Mouse (Mus musculus): ENCODE measurements at regions not wholly inside any gene's neighbourhood (a gene's known extent, or its start where the extent isn't known, plus 50 kb on each side); places are given as distances from the start of the nearest gene placed in this dataset.
"Not testable (repeated sequence)": the region's sequence is repeated elsewhere in the genome, so short reads cannot be mapped to it uniquely, and the experiment has no call there.

DNA sequence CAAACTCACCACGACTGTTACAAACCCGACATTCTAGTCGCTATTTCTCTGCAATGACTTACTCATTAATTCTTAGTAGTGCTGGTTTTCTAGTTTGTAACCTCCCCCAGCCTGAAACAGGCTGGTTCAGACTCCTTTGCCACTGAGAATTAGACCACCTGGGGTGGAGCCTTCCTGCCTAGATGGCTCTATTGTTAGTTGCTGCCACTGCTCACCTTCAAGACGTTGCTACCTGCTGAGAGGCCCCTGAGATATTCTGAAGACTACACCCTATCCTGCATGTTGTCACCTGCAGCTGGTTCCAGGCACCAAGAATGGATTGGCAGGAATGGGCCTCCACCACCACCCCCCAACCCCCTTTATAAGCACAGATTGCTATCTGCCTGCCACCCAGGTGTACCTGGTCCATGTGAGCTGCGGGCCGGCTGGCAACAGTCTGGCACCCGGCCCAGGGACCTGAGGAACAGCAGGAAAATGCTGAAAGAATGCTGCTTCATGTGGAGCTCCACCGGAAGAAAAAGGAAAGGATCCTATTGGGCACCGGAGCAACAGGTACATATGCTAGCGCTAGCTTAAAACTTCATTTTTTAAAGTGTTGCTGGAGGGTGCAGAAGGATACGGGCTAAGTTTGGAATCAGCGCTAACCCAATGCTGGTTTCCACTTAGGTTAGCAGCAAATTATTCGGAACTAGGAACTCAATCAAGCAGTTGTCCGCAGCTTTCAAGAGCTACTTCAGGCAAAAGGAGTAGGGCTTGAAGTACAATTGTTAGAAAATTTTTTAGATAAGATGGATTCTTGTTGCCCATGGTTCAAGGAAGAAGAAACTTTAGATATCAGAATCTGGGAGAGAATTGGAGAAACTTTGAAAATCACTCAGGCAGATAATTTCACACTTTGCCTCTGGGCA is 129.4 kb upstream of the Trim24 start:
- intact Hi-C loops (cut with DNase I) = no loop called here
- DNase-seq (ENCODE audit: low spot score in 2 of 2) = no peak

- DNase-seq (ENCODE audit: low spot score in 2 of 2); intact Hi-C loops (cut with DNase I): not testable (repeated sequence)
Measured at GRCm38 (mm10) chr6:37741916-37742315, 128.7 kb upstream of the Trim24 start.

DNA sequence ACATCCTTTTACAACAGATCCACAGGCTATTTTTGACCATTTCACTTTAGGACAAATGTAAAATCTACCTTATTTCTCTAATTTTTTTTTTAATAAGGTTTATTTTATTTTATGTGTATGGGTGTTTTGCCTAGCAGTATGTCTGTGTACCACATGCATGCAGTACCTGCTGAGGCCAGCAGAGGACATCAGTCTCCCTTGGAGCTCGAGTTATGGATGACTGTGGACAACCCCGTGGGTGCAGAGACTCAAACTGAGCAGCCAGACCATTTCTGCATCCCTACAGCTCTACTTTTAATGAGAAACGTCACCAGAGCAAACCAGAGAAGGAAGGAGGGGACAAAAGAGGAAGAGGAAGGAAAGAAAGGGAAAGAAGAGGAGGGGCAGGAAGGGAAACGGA is 125.9 kb upstream of the Trim24 start:
- intact Hi-C loops (cut with DNase I) = no loop called here
- DNase-seq (ENCODE audit: low spot score in 2 of 2) = peak in 1 of 2 experiments; percentile 8

GRCm38 (mm10) chr6:37745393-37746100 is 125.1 kb upstream of the Trim24 start:
- intact Hi-C loops (cut with DNase I) = no loop called here
- no peak for DNase-seq (ENCODE audit: low spot score in 2 of 2)

DNA sequence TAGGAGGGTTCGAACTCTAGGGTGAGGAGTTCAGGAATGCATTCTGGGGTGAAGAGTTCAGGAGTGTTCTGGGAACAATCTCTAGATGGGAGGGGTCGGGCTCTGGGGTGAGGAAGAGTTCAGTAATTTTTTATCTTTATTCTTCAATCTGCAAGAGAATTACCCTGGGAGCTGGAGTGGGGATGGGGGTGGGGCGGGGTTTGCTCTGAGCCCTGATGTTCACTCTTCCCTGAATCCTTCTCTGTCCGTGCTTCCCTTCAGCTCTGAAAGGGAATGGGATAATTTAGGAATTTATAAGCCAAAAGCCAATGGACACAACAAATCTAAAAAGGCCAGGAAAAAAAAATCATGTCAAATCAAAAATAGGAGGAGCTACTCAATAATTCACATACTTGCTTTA is 122.8 kb upstream of the Trim24 start:
- intact Hi-C loops (cut with DNase I); DNase-seq (ENCODE audit: low spot score in 2 of 2): not testable (repeated sequence)

DNA sequence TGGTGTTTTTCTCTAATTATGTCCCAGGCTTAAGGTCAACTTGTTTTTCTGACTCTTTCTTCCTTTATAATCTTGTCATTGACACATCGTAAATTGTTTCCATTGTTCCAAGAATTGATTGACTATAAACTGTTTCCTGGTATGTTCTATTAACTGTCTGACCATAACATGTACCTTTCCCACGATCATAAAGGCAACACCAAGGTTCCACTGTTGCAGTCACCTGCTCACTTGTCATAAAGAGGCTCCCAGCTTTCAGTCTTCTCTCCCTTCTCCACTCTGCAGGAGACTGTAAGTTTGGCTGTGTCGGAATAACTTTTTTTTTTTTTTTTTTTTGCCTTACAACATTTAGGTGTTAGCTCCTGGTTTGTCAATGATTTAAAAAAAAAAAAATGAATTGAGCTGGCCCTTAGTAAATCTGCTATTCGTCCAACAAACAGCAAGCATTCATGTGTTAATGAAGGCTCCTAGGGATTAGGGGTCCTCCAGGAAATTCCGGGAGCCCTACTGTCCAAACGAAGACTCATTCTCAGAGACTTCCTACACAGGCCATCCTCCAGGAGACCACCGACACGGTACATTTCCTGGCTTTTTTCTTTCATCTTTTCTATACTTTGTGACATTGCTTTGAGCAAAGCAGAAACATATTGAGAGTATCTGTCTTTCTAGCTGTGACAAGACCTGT is 122.2 kb upstream of the Trim24 start:
- no peak for DNase-seq (ENCODE audit: low spot score in 2 of 2)
- intact Hi-C loops (cut with DNase I) = no loop called here

GRCm38 (mm10) chr6:37749016-37749415 is 121.6 kb upstream of the Trim24 start:
- intact Hi-C loops (cut with DNase I) = no loop called here

DNA sequence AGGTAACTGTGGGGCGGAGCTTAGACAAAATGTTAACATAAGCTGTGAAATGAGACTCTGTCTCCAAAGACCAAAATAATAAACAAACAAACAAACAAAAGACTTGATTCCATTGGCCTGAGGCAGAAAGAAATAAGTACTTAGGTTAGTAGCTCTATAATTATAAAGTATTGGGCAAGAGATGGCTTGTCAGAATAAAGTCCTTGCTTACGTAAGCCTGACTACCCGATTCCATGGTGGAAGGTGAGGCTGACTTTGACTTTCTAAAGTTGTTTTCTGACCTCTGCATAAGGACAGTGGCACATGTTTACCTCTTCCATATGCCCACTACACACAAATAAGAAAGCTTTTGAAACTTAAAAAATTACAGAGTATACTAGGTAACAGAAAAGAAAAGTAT is 120.3 kb upstream of the Trim24 start:
- no peak for DNase-seq (ENCODE audit: low spot score in 2 of 2)
- intact Hi-C loops (cut with DNase I) = loop anchor here (10.0 kb wide), 1 partner anchor 265 kb away; no protein-coding TSS in a partner anchor

More at GRCm38 (mm10) chr6:37749016-37749415, 121.6 kb upstream of the Trim24 start:
- no peak for DNase-seq (ENCODE audit: low spot score in 2 of 2)

DNA sequence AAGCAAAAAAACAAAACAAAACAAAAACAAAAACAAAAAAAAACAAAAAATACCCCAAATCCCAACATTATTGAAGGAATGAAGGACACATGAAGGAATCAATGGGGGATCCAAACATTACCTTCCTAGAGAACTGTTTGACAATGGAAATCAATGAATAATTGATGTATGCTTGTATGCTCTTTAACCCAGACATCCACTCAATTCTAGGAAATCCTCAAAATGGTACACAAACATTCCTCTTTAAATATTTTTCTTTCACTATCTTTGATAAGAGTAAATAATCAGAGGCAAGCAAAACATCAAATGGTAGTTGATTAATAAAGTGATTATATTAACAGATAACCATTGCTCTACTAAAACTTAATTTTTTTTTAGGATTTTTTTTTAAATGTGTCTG is 118.9 kb upstream of the Trim24 start:
- intact Hi-C loops (cut with DNase I) = loop anchor here (10.0 kb wide), 1 partner anchor 267 kb away; no protein-coding TSS in a partner anchor
- DNase-seq (ENCODE audit: low spot score in 2 of 2) = no peak

DNA sequence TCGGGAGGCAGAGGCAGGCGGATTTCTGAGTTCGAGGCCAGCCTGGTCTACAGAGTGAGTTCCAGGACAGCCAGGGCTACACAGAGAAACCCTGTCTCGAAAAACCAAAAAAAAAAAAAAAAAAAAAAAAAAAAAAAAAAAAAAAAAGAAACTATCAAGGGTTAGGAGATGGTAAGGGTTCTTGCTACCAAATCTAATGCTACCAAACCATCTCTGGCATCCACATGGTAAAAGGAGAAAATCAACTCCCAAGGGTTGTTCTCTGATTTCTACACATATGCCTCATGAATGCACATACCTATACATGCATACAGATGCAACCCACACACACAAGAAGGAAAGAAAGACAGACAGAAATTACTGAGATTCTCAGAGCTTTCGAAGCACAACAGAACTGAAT is 109.6 kb upstream of the Trim24 start:
- DNase-seq (ENCODE audit: low spot score in 2 of 2); intact Hi-C loops (cut with DNase I): not testable (repeated sequence)

DNA sequence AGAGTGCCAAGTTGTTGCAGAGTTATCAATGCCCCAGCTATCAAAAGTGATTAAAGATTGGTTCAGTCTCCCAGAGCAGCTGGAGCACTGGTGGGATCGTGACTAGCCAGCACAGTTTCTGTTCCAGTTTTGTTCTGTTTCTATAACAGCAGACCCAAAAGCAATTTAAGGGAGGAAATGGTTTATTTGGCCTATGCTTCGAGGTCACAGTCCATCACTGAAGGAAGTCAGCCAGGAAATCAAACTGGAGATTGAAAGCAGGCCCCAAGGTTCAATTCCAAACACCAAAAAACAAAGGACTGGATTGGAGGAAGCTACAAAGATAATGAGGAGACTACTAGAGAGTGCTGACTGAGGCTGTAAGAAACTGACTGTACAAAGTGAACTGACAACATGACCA is 107.6 kb upstream of the Trim24 start:
- intact Hi-C loops (cut with DNase I) = no loop called here
- DNase-seq (ENCODE audit: low spot score in 2 of 2) = no peak

DNA sequence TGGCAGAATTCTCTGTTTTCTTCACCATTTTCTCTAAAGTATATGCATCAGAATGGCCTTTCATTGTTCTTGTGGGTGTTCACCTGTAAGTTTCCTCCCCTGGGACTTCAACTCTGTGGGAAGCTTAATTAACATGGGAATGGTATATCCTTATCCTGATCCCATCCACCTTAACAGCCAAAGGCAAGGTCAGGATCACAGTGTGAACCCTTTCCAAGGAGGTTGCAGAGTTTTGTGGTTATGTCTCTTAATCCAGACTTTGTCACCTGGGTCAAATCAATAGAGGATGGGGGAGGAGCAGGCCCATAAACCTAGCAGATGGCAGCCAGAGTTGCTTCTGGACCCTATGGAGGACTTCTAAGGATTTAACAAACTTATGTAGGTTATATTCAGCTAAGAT is 102.9 kb upstream of the Trim24 start:
- intact Hi-C loops (cut with DNase I) = no loop called here

DNA sequence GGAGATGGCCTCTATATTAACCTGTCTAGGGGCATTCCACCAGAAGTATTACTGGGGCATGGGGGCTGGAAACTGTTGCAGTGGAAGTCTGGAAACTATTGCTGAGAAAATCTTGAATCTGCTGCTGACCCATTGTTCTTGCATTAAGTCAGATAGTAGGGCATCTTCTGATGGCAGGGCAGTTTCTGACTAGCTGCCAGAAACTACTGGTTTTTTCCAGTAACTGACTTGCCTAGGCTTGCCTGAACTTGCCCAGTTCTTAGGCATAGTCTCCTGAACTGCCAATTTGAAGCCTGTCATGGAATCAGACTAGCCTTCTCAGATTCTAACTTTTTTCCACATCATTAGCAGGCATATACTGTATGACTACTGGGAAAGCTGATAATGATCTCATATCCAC is 97.3 kb upstream of the Trim24 start:
- no peak for DNase-seq (ENCODE audit: low spot score in 2 of 2)
- intact Hi-C loops (cut with DNase I) = no loop called here

More for the DNA sequence above, 102.9 kb upstream of the Trim24 start:
- no peak for DNase-seq (ENCODE audit: low spot score in 2 of 2)

GRCm38 (mm10) chr6:37775151-37775550 is 95.5 kb upstream of the Trim24 start:
- intact Hi-C loops (cut with DNase I) = no loop called here
- no peak for DNase-seq (ENCODE audit: low spot score in 2 of 2)

GRCm38 (mm10) chr6:37779893-37780292 is 90.7 kb upstream of the Trim24 start:
- intact Hi-C loops (cut with DNase I) = no loop called here
- no peak for DNase-seq (ENCODE audit: low spot score in 2 of 2)

DNA sequence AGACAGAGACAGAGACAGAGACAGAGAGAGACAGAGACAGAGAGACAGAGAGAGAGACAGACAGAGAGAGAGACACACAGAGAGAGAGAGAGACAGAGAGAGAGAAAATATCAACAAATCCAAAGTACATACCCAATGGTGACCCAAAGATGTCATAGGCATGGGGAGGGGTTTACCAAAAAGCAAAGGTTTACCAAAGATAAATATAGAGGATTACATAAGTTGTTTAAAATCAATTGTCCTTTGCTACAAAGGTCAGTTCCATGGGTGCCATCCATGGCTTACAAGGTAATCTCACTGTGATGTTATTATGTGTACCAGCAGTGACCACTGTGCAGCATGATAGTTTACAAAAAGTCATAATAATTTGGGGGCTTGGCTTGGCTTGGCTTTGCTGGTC is 88.7 kb upstream of the Trim24 start:
- intact Hi-C loops (cut with DNase I) = no loop called here

DNA sequence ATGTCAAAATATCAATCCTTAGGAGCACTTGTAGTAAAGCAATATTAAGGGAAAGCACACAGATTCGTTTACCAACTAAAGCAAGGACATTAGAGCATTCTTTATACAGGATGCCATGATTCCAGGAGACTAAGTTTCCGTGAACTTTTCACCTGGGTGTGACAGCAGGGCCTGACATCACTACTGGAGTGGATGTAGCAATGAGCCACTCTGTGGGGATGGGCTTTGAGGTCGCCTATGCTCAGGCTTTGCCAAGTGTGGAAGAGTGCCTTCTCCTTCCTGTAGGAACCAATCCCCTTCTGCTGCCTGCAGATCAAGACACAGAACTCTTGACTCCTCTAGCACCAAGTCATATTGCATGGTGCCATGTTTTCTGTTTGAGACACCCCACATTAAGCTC is 85.3 kb upstream of the Trim24 start:
- DNase-seq (ENCODE audit: low spot score in 2 of 2); intact Hi-C loops (cut with DNase I): not testable (repeated sequence)

More for the DNA sequence above, 88.7 kb upstream of the Trim24 start:
- no peak for DNase-seq (ENCODE audit: low spot score in 2 of 2)

DNA sequence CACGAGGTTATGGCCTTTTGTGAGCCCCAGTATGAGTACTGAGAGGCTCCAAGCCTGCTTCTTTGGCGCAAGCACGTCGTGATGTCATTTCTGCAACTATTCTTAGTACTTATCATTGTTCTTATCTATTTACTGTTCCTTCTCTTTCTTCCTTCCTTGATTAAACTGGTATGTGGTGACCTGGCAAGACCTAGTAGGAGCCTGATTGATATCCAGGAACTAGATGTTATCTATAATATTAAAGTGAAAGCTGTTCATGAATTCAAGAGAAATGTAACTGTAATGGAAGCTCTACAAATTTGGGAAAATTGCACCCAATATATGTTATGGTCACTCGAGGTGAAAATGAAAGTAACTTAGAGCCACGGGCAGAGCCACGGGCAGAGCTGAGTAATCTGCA is 84.9 kb upstream of the Trim24 start:
- DNase-seq (ENCODE audit: low spot score in 2 of 2) = no peak

GRCm38 (mm10) chr6:37787858-37788257 is 82.8 kb upstream of the Trim24 start:
- DNase-seq (ENCODE audit: low spot score in 2 of 2); intact Hi-C loops (cut with DNase I): not testable (repeated sequence)

More for the DNA sequence above, 84.9 kb upstream of the Trim24 start:
- intact Hi-C loops (cut with DNase I) = no loop called here

DNA sequence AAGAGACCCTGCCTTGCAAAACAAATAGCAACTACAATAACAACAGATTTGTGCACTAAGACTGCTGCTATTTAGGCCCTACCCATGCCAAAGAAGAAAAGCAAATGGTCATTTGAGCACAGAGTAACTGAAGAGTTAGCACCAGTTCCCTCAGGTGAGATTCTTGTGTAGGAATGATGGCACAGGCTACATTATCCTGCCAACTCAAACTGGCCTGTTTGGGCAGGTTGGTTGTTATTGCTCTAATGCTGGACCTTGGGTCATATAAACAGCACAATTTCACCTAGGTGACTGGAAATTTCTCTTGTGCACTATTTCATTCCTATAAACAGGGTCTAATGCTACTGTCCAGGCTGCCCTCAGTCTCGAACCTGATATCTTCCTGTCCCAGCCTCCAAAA is 79.7 kb upstream of the Trim24 start:
- no peak for DNase-seq (ENCODE audit: low spot score in 2 of 2)
- intact Hi-C loops (cut with DNase I) = no loop called here

Measured in left cerebral cortex, postnatal 14 days (tissue).